Mouse (Mus musculus) forebrain, embryonic 11.5 days (tissue): ENCODE measurements at regions not wholly inside any gene's neighbourhood (a gene's known extent, or its start where the extent isn't known, plus 50 kb on each side); places are given as distances from the start of the nearest gene placed in this dataset.

Experiments used
- ATAC-seq: fragments of 200-750 bp; cut with Nextera tagmentation; replicated peaks from 2 replicates; pipeline ENCODE4 v1.8.0; 2017; ENCODE audit warnings: moderate TSS enrichment; ENCODE audit not compliant: low FRiP score
- DNase-seq: peaks from one replicate; pipeline ENCODE4 v3.0.0-alpha.2; 2017; ENCODE audit warnings: low spot score
- H3K27ac ChIP-seq: fragments of 300-500 bp; sonication (generic); 2 replicates; pipeline ENCODE4 v1.5.1; 2014; ENCODE audit warnings: low read depth, low read length
- H3K27me3 ChIP-seq: fragments of 300-500 bp; sonication (generic); 2 replicates; pipeline ENCODE4 v1.6.1; 2014; ENCODE audit warnings: mild to moderate bottlenecking, low read length, mixed read lengths; ENCODE audit not compliant: control insufficient read depth, insufficient read depth
- H3K36me3 ChIP-seq: fragments of 300-500 bp; sonication (generic); 2 replicates; pipeline ENCODE4 v1.6.1; 2014; ENCODE audit warnings: mild to moderate bottlenecking, low read length, moderate library complexity, mixed read lengths; ENCODE audit not compliant: control insufficient read depth, insufficient read depth
- H3K4me1 ChIP-seq: fragments of 300-500 bp; sonication (generic); replicated peaks from 2 replicates; pipeline ENCODE4 v1.6.1; 2014; ENCODE audit warnings: low read length, mixed read lengths; ENCODE audit not compliant: control insufficient read depth, insufficient read depth
- H3K4me2 ChIP-seq: fragments of 300-500 bp; sonication (generic); 2 replicates; pipeline ENCODE4 v1.6.1; 2014; ENCODE audit warnings: low read depth, mild to moderate bottlenecking, low read length, moderate library complexity, mixed read lengths; ENCODE audit not compliant: severe bottlenecking
- H3K4me3 ChIP-seq: fragments of 300-500 bp; sonication (generic); 2 replicates; pipeline ENCODE4 v1.5.1; 2014; ENCODE audit warnings: low read depth, low read length
- H3K9ac ChIP-seq: fragments of 300-500 bp; sonication (generic); 2 replicates; pipeline ENCODE4 v1.6.1; 2014; ENCODE audit warnings: low read length
- H3K9me3 ChIP-seq: fragments of 300-500 bp; sonication (generic); 2 replicates; pipeline ENCODE4 v1.6.1; 2016; ENCODE audit warnings: low read length, mixed read lengths; ENCODE audit not compliant: control insufficient read depth
- WGBS: fragments of 180-500 bp; shearing (Covaris S2); extraction: QIAGEN DNeasy Blood & Tissue Kit; methylation state at CpG from one replicate; pipeline ENCODE4 v1.1.7; 2014; 5-methylcytosine and 5-hydroxymethylcytosine counted together

- 92% methylated on average over 7 of the region's 7 CpGs for WGBS
- Histone ChIP-seq H3K4me3 (no peak overlapping the region), H3K4me1 (no peaks in the 10 kb centered on the region), H3K27ac (no peak overlapping the region), H3K9me3 (no peaks in the 10 kb centered on the region), H3K4me2 (no peak overlapping the region), H3K9ac (no peak overlapping the region), H3K36me3 (no peaks in the 10 kb centered on the region), H3K27me3 (no peaks in the 10 kb centered on the region)
- ATAC-seq (no peak), DNase-seq (no peak)
Measured at GRCm38 (mm10) chr17:9282333-9283176, 139.3 kb upstream of the Gm17728 start.

- WGBS = 56% methylated on average over 5 of the region's 5 CpGs
- no peak for ATAC-seq
- H3K4me3 ChIP-seq = no peak overlapping the region
- no peaks in the 10 kb centered on the region for H3K27me3 ChIP-seq
- no peaks in the 10 kb centered on the region for H3K36me3 ChIP-seq
- no peak overlapping the region for H3K27ac ChIP-seq
- no peaks in the 10 kb centered on the region; the same call in 1 of the 2 replicates for H3K4me1 ChIP-seq
- no peak for DNase-seq
- no peaks in the 10 kb centered on the region for H3K9me3 ChIP-seq
- no peak overlapping the region for H3K9ac ChIP-seq
- no peak overlapping the region for H3K4me2 ChIP-seq
Measured at GRCm38 (mm10) chr17:9286431-9286830, 135.4 kb upstream of the Gm17728 start.

- ATAC-seq = no peak
- no peaks in the 10 kb centered on the region for H3K27me3 ChIP-seq
- no peak overlapping the region for H3K9ac ChIP-seq
- no peaks in the 10 kb centered on the region for H3K36me3 ChIP-seq
- 61% methylated on average over 6 of the region's 6 CpGs for WGBS
- H3K4me1 ChIP-seq = no peaks in the 10 kb centered on the region; the same call in 1 of the 2 replicates
- no peaks in the 10 kb centered on the region for H3K9me3 ChIP-seq
- H3K27ac ChIP-seq = no peak overlapping the region
- DNase-seq = no peak
- no peak overlapping the region for H3K4me2 ChIP-seq
- no peak overlapping the region for H3K4me3 ChIP-seq
Measured at GRCm38 (mm10) chr17:9286834-9287233, 135.0 kb upstream of the Gm17728 start.

- 80% methylated on average over 9 of the region's 9 CpGs for WGBS
- Histone ChIP-seq H3K9me3 (no peaks in the 10 kb centered on the region), H3K4me3 (no peak overlapping the region), H3K9ac (no peak overlapping the region), H3K36me3 (no peaks in the 10 kb centered on the region), H3K27me3 (no peaks in the 10 kb centered on the region), H3K4me1 (no peaks in the 10 kb centered on the region; the same call in 1 of the 2 replicates), H3K27ac (no peak overlapping the region), H3K4me2 (no peak overlapping the region)
- ATAC-seq = no peak
- no peak for DNase-seq
Measured at GRCm38 (mm10) chr17:9287682-9288081, 134.2 kb upstream of the Gm17728 start.

GRCm38 (mm10) chr17:9291601-9292000 lies 130.3 kb upstream of the Gm17728 start:
- WGBS = 30% methylated on average over 4 of the region's 4 CpGs
- Histone ChIP-seq H3K9me3 (no peaks in the 10 kb centered on the region), H3K9ac (no peak overlapping the region), H3K27ac (no peak overlapping the region), H3K27me3 (no peaks in the 10 kb centered on the region), H3K4me2 (no peak overlapping the region), H3K4me3 (no peak overlapping the region), H3K36me3 (no peaks in the 10 kb centered on the region), H3K4me1 (no peaks in the 10 kb centered on the region; the same call in 1 of the 2 replicates)
- DNase-seq (no peak), ATAC-seq (no peak)

- Histone ChIP-seq H3K36me3 (no peaks in the 10 kb centered on the region), H3K9ac (no peak overlapping the region), H3K4me2 (no peak overlapping the region), H3K27ac (no peak overlapping the region), H3K4me1 (no peaks in the 10 kb centered on the region; the same call in 1 of the 2 replicates), H3K27me3 (no peaks in the 10 kb centered on the region), H3K9me3 (no peaks in the 10 kb centered on the region), H3K4me3 (no peak overlapping the region)
- DNase-seq = no peak
- ATAC-seq = no peak
- 80% methylated on average over 7 of the region's 7 CpGs for WGBS
Measured at GRCm38 (mm10) chr17:9292296-9292695, 129.6 kb upstream of the Gm17728 start.

GRCm38 (mm10) chr17:9296371-9296770 lies 125.5 kb upstream of the Gm17728 start:
- no peaks in the 10 kb centered on the region for H3K27me3 ChIP-seq

GRCm38 (mm10) chr17:9298231-9298630 lies 123.6 kb upstream of the Gm17728 start:
- H3K9ac ChIP-seq = no peak overlapping the region
- no peak overlapping the region for H3K4me2 ChIP-seq
- no peaks in the 10 kb centered on the region for H3K4me1 ChIP-seq
- DNase-seq = no peak
- H3K27ac ChIP-seq = no peak overlapping the region
- ATAC-seq = no peak
- WGBS = 91% methylated on average over 1 of the region's 1 CpGs
- no peaks in the 10 kb centered on the region for H3K9me3 ChIP-seq
- no peaks in the 10 kb centered on the region for H3K27me3 ChIP-seq
- no peak overlapping the region for H3K4me3 ChIP-seq
- no peaks in the 10 kb centered on the region for H3K36me3 ChIP-seq

More at GRCm38 (mm10) chr17:9296371-9296770, 125.5 kb upstream of the Gm17728 start:
- Histone ChIP-seq H3K9me3 (no peaks in the 10 kb centered on the region), H3K9ac (no peak overlapping the region), H3K4me2 (no peak overlapping the region), H3K4me3 (no peak overlapping the region), H3K4me1 (no peaks in the 10 kb centered on the region), H3K27ac (no peak overlapping the region), H3K36me3 (no peaks in the 10 kb centered on the region)
- WGBS = 93% methylated on average over 1 of the region's 1 CpGs
- ATAC-seq (no peak), DNase-seq (no peak)

GRCm38 (mm10) chr17:9301101-9301501 lies 120.8 kb upstream of the Gm17728 start:
- DNase-seq (no peak), ATAC-seq (no peak)
- no peak overlapping the region for H3K9ac ChIP-seq
- no peaks in the 10 kb centered on the region for H3K9me3 ChIP-seq
- no peaks in the 10 kb centered on the region for H3K36me3 ChIP-seq
- no peak overlapping the region for H3K4me3 ChIP-seq
- H3K4me1 ChIP-seq = no peaks in the 10 kb centered on the region
- H3K27me3 ChIP-seq = no peaks in the 10 kb centered on the region
- H3K4me2 ChIP-seq = no peak overlapping the region
- WGBS = 46% methylated on average over 4 of the region's 4 CpGs
- no peak overlapping the region for H3K27ac ChIP-seq
